Mouse (Mus musculus) neural tube, embryonic 10.5 days (tissue): Measurements from ENCODE around the gene G3bp2.

Experiments
- DNase-seq: peaks from one replicate; pipeline ENCODE4 v3.0.0-alpha.2; 2017; ENCODE audit warnings: low spot score; ENCODE audit errors: extremely low spot score

Gene G3bp2

GRCm38 (mm10) chr5:92042377-92043348 is 40.9 kb downstream of the G3bp2 start:
- peak; percentile 86 for DNase-seq

- DNase-seq: no peak
Measured at GRCm38 (mm10) chr5:92019960-92020359, 63.6 kb downstream of the G3bp2 start.

GRCm38 (mm10) chr5:92011756-92012155 is 71.8 kb downstream of the G3bp2 start:
- DNase-seq: no peak

GRCm38 (mm10) chr5:92009827-92010226 is 73.7 kb downstream of the G3bp2 start:
- no peak for DNase-seq

GRCm38 (mm10) chr5:92003011-92003410 is 80.5 kb downstream of the G3bp2 start:
- peak; percentile 17 for DNase-seq
